Mouse (Mus musculus): Measurements from ENCODE around the gene Pde4d. TPM values are rescaled to one million over a fixed set of nuclear protein-coding genes. Genes with fewer than 3 reads are reported as not detected.
"Not testable (repeated sequence)": the region's sequence is repeated elsewhere in the genome, so short reads cannot be mapped to it uniquely, and the experiment has no call there.

The Pde4d gene
- polyA plus RNA-seq, 1 experiment from 2014 or later: 29.2 TPM

DNA sequence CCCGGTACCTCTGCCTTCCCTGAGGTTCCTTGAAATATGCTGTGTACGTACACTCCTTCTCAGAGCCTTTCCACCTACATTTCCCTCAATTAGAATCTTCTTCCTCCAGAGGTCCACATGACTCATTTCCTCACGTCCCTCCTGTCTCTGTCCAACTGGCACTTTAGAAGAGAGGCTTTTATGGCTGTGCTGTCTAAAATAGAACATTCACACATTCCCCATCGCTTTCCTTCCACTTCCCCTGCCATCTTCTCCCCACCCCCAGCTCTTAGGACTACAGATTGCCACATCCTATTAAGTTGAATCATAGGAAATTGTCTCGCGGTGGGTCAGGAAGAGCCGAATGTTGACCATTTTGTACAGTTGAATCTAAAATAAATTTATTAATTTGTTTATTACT lies 326.1 kb downstream of the Pde4d start:
- Histone ChIP-seq H3K4me3 (ENCODE audit: control insufficient read depth in 1 of 2, insufficient read depth in 1 of 2, low read depth in 1 of 2, low read length in 2 of 2) (no peak overlapping the region), H3K9me3 (ENCODE audit: control insufficient read depth, low read length) (no peaks in the 10 kb centered on the region), H3K27ac (replicated peaks in 1 of 2; ENCODE audit: control insufficient read depth in 1 of 2, insufficient read depth in 1 of 2, low read depth in 2 of 2, low read length in 2 of 2) (0 out of 4 replicates have a peak overlapping the region, but pooled peaks of 1 of the 2 experiments have one; percentile 28), H3K4me2 (ENCODE audit: low read length) (peak overlapping the region; percentile 42), H3K36me3 (ENCODE audit: control insufficient read depth, insufficient read depth, low read length) (no peaks in the 10 kb centered on the region), H3K9ac (ENCODE audit: low read length) (no peak overlapping the region), H3K4me1 (ENCODE audit: control insufficient read depth in 2 of 2, insufficient read depth in 2 of 2, low read length in 2 of 2) (peaks cover 4 to 6% of the 10 kb centered on the region in 2 experiments; a peak in 2 of 4 replicates), H3K27me3 (ENCODE audit: control insufficient read depth, insufficient read depth, low read length) (no peaks in the 10 kb centered on the region)
- WGBS: 30% methylated on average over 7 of the region's 7 CpGs
- no peak for ATAC-seq (ENCODE audit: insufficient number of reproducible peaks, insufficient read depth, low FRiP score, low read depth)

DNA sequence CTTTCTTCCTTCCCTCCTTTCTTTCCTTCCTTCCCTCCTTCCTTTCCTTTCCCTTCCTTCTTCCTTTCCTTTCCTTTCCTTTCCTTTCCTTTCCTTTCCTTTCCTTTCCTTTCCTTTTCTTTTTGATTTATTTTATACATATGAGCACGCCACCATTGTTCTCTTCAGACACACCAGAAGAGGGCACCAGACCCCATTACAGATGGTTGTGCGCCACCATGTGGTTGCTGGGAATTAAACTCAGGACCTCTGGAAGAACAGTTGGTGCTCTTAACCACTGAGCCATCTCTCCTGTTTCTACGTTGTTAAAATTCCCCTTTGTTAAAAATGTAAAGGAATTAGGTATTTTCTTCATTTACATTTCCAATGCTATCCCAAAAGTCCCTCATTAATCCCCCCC lies 347.9 kb downstream of the Pde4d start:
- not testable (repeated sequence) for H3K4me1 ChIP-seq (ENCODE audit: control insufficient read depth in 2 of 2, insufficient read depth in 2 of 2, low read length in 2 of 2); H3K4me2 ChIP-seq (ENCODE audit: low read length); H3K27ac ChIP-seq (replicated peaks in 1 of 2; ENCODE audit: control insufficient read depth in 1 of 2, insufficient read depth in 1 of 2, low read depth in 2 of 2, low read length in 2 of 2); H3K9ac ChIP-seq (ENCODE audit: low read length); H3K27me3 ChIP-seq (ENCODE audit: control insufficient read depth, insufficient read depth, low read length); H3K36me3 ChIP-seq (ENCODE audit: control insufficient read depth, insufficient read depth, low read length); H3K9me3 ChIP-seq (ENCODE audit: control insufficient read depth, low read length); H3K4me3 ChIP-seq (ENCODE audit: control insufficient read depth in 1 of 2, insufficient read depth in 1 of 2, low read depth in 1 of 2, low read length in 2 of 2); ATAC-seq (ENCODE audit: insufficient number of reproducible peaks, insufficient read depth, low FRiP score, low read depth)
- WGBS: 71% methylated on average over 3 of the region's 3 CpGs

DNA sequence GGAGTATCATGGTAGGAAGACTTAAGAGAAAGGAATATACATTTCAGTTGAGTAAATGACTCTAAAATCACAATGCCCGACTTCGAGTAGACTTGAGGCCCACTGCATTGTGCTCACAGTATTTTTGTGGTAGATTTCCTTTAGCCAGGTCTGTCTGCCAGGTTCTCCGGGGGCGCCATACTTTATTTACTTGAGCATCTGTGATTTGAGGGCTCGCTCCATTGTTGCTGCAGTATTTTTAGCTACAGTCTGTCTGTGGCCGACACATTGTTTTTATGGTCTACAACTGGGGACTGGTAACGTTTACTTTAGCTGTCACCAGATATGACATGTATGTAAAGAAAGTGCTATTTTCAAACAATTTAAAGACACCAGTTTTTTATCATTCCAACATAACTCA lies 359.4 kb downstream of the Pde4d start:
- H3K4me1 ChIP-seq (ENCODE audit: control insufficient read depth in 2 of 2, insufficient read depth in 2 of 2, low read length in 2 of 2): no peaks in the 10 kb centered on the region
- H3K4me3 ChIP-seq (ENCODE audit: control insufficient read depth in 1 of 2, insufficient read depth in 1 of 2, low read depth in 1 of 2, low read length in 2 of 2): no peak overlapping the region
- H3K9me3 ChIP-seq (ENCODE audit: control insufficient read depth, low read length): no peaks in the 10 kb centered on the region
- WGBS: 77% methylated on average over 7 of the region's 7 CpGs
- no peak overlapping the region for H3K4me2 ChIP-seq (ENCODE audit: low read length)
- no peak for ATAC-seq (ENCODE audit: insufficient number of reproducible peaks, insufficient read depth, low FRiP score, low read depth)
- no peaks in the 10 kb centered on the region for H3K27me3 ChIP-seq (ENCODE audit: control insufficient read depth, insufficient read depth, low read length)
- H3K9ac ChIP-seq (ENCODE audit: low read length): no peak overlapping the region
- H3K27ac ChIP-seq (replicated peaks in 1 of 2; ENCODE audit: control insufficient read depth in 1 of 2, insufficient read depth in 1 of 2, low read depth in 2 of 2, low read length in 2 of 2): no peak overlapping the region
- H3K36me3 ChIP-seq (ENCODE audit: control insufficient read depth, insufficient read depth, low read length): no peaks in the 10 kb centered on the region

DNA sequence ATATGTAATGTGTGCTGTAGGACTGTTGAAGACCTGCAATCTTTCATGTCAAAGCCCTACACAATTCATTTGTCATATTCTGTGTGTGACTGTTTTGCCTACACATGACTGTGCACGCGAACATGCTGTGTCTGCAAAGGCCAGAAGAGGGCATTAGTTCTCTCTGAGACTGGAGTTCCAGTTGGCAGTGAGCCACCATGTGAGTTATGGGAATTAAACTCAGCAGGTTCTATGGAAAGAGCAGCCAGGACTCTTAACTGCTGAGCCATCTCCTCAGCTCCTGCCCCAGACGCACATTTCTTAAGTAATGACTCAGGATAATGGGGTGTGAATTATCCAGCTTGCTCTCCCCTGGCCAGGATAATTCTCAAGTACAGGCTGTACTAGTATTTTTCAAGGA lies 363.2 kb downstream of the Pde4d start:
- WGBS: 56% methylated on average over 3 of the region's 3 CpGs
- Histone ChIP-seq H3K4me3 (ENCODE audit: control insufficient read depth in 1 of 2, insufficient read depth in 1 of 2, low read depth in 1 of 2, low read length in 2 of 2) (no peak overlapping the region), H3K9me3 (ENCODE audit: control insufficient read depth, low read length) (no peaks in the 10 kb centered on the region), H3K9ac (ENCODE audit: low read length) (no peak overlapping the region), H3K36me3 (ENCODE audit: control insufficient read depth, insufficient read depth, low read length) (no peaks in the 10 kb centered on the region), H3K4me2 (ENCODE audit: low read length) (no peak overlapping the region), H3K27me3 (ENCODE audit: control insufficient read depth, insufficient read depth, low read length) (no peaks in the 10 kb centered on the region), H3K27ac (replicated peaks in 1 of 2; ENCODE audit: control insufficient read depth in 1 of 2, insufficient read depth in 1 of 2, low read depth in 2 of 2, low read length in 2 of 2) (no peak overlapping the region), H3K4me1 (ENCODE audit: control insufficient read depth in 2 of 2, insufficient read depth in 2 of 2, low read length in 2 of 2) (no peaks in the 10 kb centered on the region)
- no peak for ATAC-seq (ENCODE audit: insufficient number of reproducible peaks, insufficient read depth, low FRiP score, low read depth)

DNA sequence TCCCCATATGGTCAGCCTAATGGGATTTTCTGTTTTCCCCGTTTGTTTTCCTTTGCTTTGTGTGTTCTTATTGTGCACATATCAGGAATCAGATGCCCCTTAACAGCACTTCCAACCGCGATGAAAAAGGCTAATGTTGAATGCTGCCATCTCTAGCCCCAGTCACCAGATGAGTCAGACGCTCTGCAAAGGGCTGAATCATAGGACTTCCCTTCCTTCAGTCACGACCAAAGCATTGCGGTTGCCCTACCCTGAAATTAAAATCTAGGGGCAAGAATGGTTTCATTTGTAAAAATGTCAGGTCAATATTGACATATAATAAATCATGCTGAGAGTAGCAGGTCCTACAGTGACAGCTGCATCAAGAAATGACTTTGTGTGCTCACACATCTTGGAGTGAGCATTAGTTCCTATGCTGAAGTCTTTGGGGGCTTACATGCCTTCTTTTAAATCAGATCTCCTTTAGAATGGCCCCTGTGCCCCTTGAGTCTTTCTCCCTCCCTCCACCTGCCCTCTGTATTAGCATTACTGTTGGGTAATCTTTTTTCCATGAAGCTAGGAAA lies 370.2 kb downstream of the Pde4d start:
- Histone ChIP-seq H3K9ac (ENCODE audit: low read length) (no peak overlapping the region), H3K4me1 (ENCODE audit: control insufficient read depth in 2 of 2, insufficient read depth in 2 of 2, low read length in 2 of 2) (no peaks in the 10 kb centered on the region), H3K27me3 (ENCODE audit: control insufficient read depth, insufficient read depth, low read length) (no peaks in the 10 kb centered on the region), H3K9me3 (ENCODE audit: control insufficient read depth, low read length) (no peaks in the 10 kb centered on the region), H3K36me3 (ENCODE audit: control insufficient read depth, insufficient read depth, low read length) (no peaks in the 10 kb centered on the region), H3K4me2 (ENCODE audit: low read length) (no peak overlapping the region), H3K4me3 (ENCODE audit: control insufficient read depth in 1 of 2, insufficient read depth in 1 of 2, low read depth in 1 of 2, low read length in 2 of 2) (no peak overlapping the region), H3K27ac (replicated peaks in 1 of 2; ENCODE audit: control insufficient read depth in 1 of 2, insufficient read depth in 1 of 2, low read depth in 2 of 2, low read length in 2 of 2) (no peak overlapping the region)
- WGBS: 64% methylated on average over 6 of the region's 6 CpGs
- no peak for ATAC-seq (ENCODE audit: insufficient number of reproducible peaks, insufficient read depth, low FRiP score, low read depth)

DNA sequence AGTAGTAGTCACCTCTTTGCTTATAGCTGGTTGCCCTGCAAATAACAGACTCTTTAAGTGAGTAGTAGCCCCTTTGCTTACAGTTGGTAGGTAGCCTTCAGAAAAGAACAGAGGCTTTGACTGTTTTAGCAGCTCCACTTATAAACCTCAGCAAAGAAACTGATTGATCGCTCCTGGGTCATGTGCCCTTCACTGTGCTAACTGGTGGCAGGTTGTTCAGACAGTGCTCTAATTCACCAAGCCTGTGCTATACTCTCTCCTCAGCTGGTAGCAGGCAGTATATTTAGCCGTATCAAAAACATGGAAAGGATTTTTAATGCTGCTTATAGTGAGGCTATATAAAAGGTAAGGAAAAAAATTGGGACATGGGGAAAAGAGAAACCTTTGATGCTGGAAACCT lies 370.7 kb downstream of the Pde4d start:
- no peaks in the 10 kb centered on the region for H3K27me3 ChIP-seq (ENCODE audit: control insufficient read depth, insufficient read depth, low read length)
- no peaks in the 10 kb centered on the region for H3K4me1 ChIP-seq (ENCODE audit: control insufficient read depth in 2 of 2, insufficient read depth in 2 of 2, low read length in 2 of 2)
- H3K9me3 ChIP-seq (ENCODE audit: control insufficient read depth, low read length): no peaks in the 10 kb centered on the region
- no peak for ATAC-seq (ENCODE audit: insufficient number of reproducible peaks, insufficient read depth, low FRiP score, low read depth)
- H3K4me2 ChIP-seq (ENCODE audit: low read length): no peak overlapping the region
- H3K4me3 ChIP-seq (ENCODE audit: control insufficient read depth in 1 of 2, insufficient read depth in 1 of 2, low read depth in 1 of 2, low read length in 2 of 2): no peak overlapping the region
- H3K27ac ChIP-seq (replicated peaks in 1 of 2; ENCODE audit: control insufficient read depth in 1 of 2, insufficient read depth in 1 of 2, low read depth in 2 of 2, low read length in 2 of 2): no peak overlapping the region
- WGBS: 90% methylated on average over 2 of the region's 2 CpGs
- H3K36me3 ChIP-seq (ENCODE audit: control insufficient read depth, insufficient read depth, low read length): no peaks in the 10 kb centered on the region
- H3K9ac ChIP-seq (ENCODE audit: low read length): no peak overlapping the region

DNA sequence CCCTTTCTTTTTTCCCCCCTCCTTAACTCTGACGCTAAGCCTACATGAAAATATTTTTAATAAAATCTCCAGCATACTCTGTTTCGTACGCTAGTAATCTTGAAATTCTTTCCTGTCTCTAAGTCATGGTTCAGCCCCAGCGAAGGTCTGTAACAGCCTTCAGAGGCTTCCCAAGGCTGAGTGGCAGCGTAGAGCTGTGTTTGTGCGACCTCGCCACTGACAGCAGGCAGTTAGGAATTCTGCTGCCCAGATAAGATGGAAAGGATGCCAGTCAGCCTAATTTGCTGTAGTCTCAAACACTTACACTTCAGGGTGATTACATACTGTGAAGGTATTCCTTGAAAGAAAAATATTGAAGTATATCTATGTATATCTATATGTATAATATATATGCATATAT lies 371.5 kb downstream of the Pde4d start:
- Histone ChIP-seq H3K36me3 (ENCODE audit: control insufficient read depth, insufficient read depth, low read length) (no peaks in the 10 kb centered on the region), H3K9ac (ENCODE audit: low read length) (no peak overlapping the region), H3K4me3 (ENCODE audit: control insufficient read depth in 1 of 2, insufficient read depth in 1 of 2, low read depth in 1 of 2, low read length in 2 of 2) (no peak overlapping the region), H3K4me2 (ENCODE audit: low read length) (no peak overlapping the region), H3K27me3 (ENCODE audit: control insufficient read depth, insufficient read depth, low read length) (no peaks in the 10 kb centered on the region), H3K4me1 (ENCODE audit: control insufficient read depth in 2 of 2, insufficient read depth in 2 of 2, low read length in 2 of 2) (no peaks in the 10 kb centered on the region), H3K9me3 (ENCODE audit: control insufficient read depth, low read length) (no peaks in the 10 kb centered on the region), H3K27ac (replicated peaks in 1 of 2; ENCODE audit: control insufficient read depth in 1 of 2, insufficient read depth in 1 of 2, low read depth in 2 of 2, low read length in 2 of 2) (no peak overlapping the region)
- no peak for ATAC-seq (ENCODE audit: insufficient number of reproducible peaks, insufficient read depth, low FRiP score, low read depth)
- WGBS: 47% methylated on average over 7 of the region's 7 CpGs

DNA sequence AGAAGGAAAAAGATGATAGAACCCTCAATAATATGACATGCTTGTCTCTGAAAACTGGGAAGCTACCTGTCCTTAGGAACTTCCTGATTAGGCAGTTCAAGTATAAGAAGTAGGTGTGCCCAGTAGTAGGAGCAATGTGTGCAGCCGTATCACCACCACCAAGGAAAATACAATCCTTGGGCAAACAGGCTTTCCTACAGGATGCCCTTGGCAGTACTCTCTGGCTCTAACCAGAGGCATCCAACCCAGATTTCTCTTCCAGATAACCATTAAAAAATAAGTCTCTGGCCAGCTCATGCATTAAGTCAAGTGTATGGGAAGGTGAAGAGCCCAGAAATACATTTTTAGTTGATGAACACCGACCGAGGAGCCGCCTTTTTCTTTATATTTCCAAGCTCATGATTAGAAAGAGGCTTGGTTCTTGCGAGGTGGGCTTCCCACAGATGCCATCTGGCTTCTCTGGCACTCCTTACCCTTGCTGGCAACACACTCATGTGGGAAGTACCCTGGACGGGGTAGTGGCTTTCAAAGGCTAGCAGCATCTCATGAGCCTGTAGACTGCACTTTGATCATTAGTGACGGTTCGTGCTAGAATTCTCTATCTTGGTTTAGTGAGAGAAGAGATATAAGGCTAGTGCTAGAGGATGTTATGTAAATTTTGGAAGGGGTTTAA lies 375.0 kb downstream of the Pde4d start:
- no peaks in the 10 kb centered on the region for H3K36me3 ChIP-seq (ENCODE audit: control insufficient read depth, insufficient read depth, low read length)
- H3K27me3 ChIP-seq (ENCODE audit: control insufficient read depth, insufficient read depth, low read length): no peaks in the 10 kb centered on the region
- H3K4me1 ChIP-seq (ENCODE audit: control insufficient read depth in 2 of 2, insufficient read depth in 2 of 2, low read length in 2 of 2): no peaks in the 10 kb centered on the region
- 82% methylated on average over 8 of the region's 8 CpGs for WGBS
- no peak overlapping the region for H3K9ac ChIP-seq (ENCODE audit: low read length)
- no peak overlapping the region for H3K4me2 ChIP-seq (ENCODE audit: low read length)
- no peak overlapping the region for H3K27ac ChIP-seq (replicated peaks in 1 of 2; ENCODE audit: control insufficient read depth in 1 of 2, insufficient read depth in 1 of 2, low read depth in 2 of 2, low read length in 2 of 2)
- no peak for ATAC-seq (ENCODE audit: insufficient number of reproducible peaks, insufficient read depth, low FRiP score, low read depth)
- H3K4me3 ChIP-seq (ENCODE audit: control insufficient read depth in 1 of 2, insufficient read depth in 1 of 2, low read depth in 1 of 2, low read length in 2 of 2): no peak overlapping the region
- H3K9me3 ChIP-seq (ENCODE audit: control insufficient read depth, low read length): no peaks in the 10 kb centered on the region
